Comparison of ENCODE assay signal across 8 mouse cellular contexts in the genomic region with DNA sequence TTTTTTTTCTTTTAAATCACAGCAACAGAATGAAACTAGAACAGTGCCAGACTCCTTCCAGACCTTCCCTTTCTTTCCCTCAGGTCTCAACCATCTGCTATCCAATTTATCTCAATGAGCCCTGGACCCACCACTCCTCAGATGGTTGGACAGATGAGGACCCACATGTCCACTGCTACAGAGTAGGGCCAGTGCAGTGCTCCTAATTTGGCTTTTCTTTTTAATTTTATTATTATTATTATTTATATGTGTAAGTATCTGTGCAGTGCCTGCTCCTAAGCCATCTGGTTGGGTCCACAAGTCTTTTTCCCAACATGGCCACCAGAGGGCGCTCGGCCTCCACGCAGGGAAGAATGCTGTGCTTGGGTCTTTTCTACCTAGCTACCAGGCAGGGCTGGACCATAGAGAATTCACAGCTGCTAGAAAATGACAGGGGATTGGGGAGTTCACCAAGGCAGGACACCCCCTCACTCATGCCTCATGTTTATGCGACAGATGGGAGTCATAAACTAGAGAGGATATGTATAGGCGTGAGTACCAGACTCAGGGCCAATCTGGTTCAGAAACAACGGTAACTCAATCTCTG. TPM values are rescaled to one million over a fixed set of nuclear protein-coding genes. Genes with fewer than 3 reads are reported as not detected.
DNase-seq lines count a peak whose midpoint lies in the region; ATAC-seq and TF ChIP-seq lines count a peak whose summit lies in the region.

No protein-coding gene starts in this region.

- H3K9ac ChIP-seq in heart, embryonic 12.5 days = no peak overlapping the region
- no peak overlapping the region for H3K9ac ChIP-seq in liver, embryonic 14.5 days (replicated peaks)
- no peak overlapping the region for H3K9ac ChIP-seq in neural tube, embryonic 15.5 days (replicated peaks)

- no peak overlapping the region for H3K4me3 ChIP-seq in heart, embryonic 12.5 days
- H3K4me3 ChIP-seq in liver, embryonic 14.5 days (ENCODE audit: insufficient read depth in 1 of 2, low read depth in 2 of 2, low read length in 2 of 2) = no peak overlapping the region
- no peak overlapping the region for H3K4me3 ChIP-seq in neural tube, embryonic 15.5 days (replicated peaks)

- ATAC-seq in erythroblast, adult 5-6 weeks (replicated peaks; ENCODE audit: low FRiP score, poor library complexity, severe bottlenecking) = peak; percentile 73; the same call in 1 of the 2 replicates
- 0 out of 2 replicates have a peak, but pooled peaks have one; percentile 9 for ATAC-seq in heart, embryonic 12.5 days (ENCODE audit: insufficient number of reproducible peaks, low FRiP score)
- ATAC-seq in liver, embryonic 14.5 days (ENCODE audit: insufficient read depth) = no peak
- peak; percentile 84 for ATAC-seq in neural tube, embryonic 15.5 days (ENCODE audit: low FRiP score)

- no peak overlapping the region for H3K27ac ChIP-seq in heart, embryonic 12.5 days (ENCODE audit: poor library complexity, severe bottlenecking)
- H3K27ac ChIP-seq in liver, embryonic 14.5 days = no peak overlapping the region
- H3K27ac ChIP-seq in neural tube, embryonic 15.5 days (replicated peaks) = no peak overlapping the region

- DNase-seq in CD8-positive naive resting alpha-beta T cell, adult 2 months (ENCODE audit: low read depth in 2 of 2, low spot score in 2 of 2) = peak; percentile 64 to 65
- peak; percentile 87 for DNase-seq in brain, adult 2 months (ENCODE audit: low read depth, low spot score)
- DNase-seq in kidney, postnatal 14 days = peak; percentile 81
- DNase-seq in liver, embryonic 14.5 days (ENCODE audit: low read depth in 3 of 3, low spot score in 3 of 3) = peak; percentile 9 to 27 (median 17)
- peak; percentile 10 to 15 for DNase-seq in thymus, adult 18-20 months

- peaks cover 40% of the 10 kb centered on the region for H3K27me3 ChIP-seq in heart, embryonic 12.5 days (replicated peaks)
- peaks cover 6% of the 10 kb centered on the region for H3K27me3 ChIP-seq in liver, embryonic 14.5 days (ENCODE audit: control insufficient read depth, insufficient read depth, low read length)
- peaks cover 30% of the 10 kb centered on the region for H3K27me3 ChIP-seq in neural tube, embryonic 15.5 days (replicated peaks)

- no peaks in the 10 kb centered on the region for H3K9me3 ChIP-seq in heart, embryonic 12.5 days (replicated peaks)
- H3K9me3 ChIP-seq in liver, embryonic 14.5 days (ENCODE audit: control insufficient read depth, low read length) = no peaks in the 10 kb centered on the region
- H3K9me3 ChIP-seq in neural tube, embryonic 15.5 days (replicated peaks) = no peaks in the 10 kb centered on the region

- TF ChIP-seq EP300 in liver, embryonic 14.5 days (IDR thresholded peaks at IDR 0.05; ENCODE audit: low read depth) = no peak

- no peaks in the 10 kb centered on the region for H3K4me1 ChIP-seq in heart, embryonic 12.5 days (replicated peaks)
- no peaks in the 10 kb centered on the region for H3K4me1 ChIP-seq in liver, embryonic 14.5 days (replicated peaks; ENCODE audit: control insufficient read depth in 2 of 2, insufficient read depth in 2 of 2, low read length in 1 of 2)
- no peaks in the 10 kb centered on the region for H3K4me1 ChIP-seq in neural tube, embryonic 15.5 days

- H3K36me3 ChIP-seq in heart, embryonic 12.5 days = no peaks in the 10 kb centered on the region
- no peaks in the 10 kb centered on the region for H3K36me3 ChIP-seq in liver, embryonic 14.5 days (replicated peaks; ENCODE audit: control insufficient read depth, insufficient read depth, low read depth)
- no peaks in the 10 kb centered on the region for H3K36me3 ChIP-seq in neural tube, embryonic 15.5 days

- WGBS in heart, embryonic 12.5 days = 29% methylated on average over 6 of the region's 6 CpGs
- 34% methylated on average over 6 of the region's 6 CpGs for WGBS in liver, embryonic 14.5 days (ENCODE audit: insufficient replicate concordance)
- WGBS in neural tube, embryonic 15.5 days = 23% methylated on average over 6 of the region's 6 CpGs

- no peak overlapping the region for H3K4me2 ChIP-seq in heart, embryonic 12.5 days
- H3K4me2 ChIP-seq in liver, embryonic 14.5 days (ENCODE audit: low read depth) = no peak overlapping the region
- H3K4me2 ChIP-seq in neural tube, embryonic 15.5 days = no peak overlapping the region

- peak; percentile 93 for TF ChIP-seq CTCF in liver, embryonic 14.5 days (IDR thresholded peaks at IDR 0.05; ENCODE audit: low read depth)

RNA-seq across cellular contexts. Expression of a gene that starts 15.9 kb away (rescaled TPM):
- total RNA-seq in erythroblast, adult 5-6 weeks (2015; ENCODE audit: low replicate concordance) = not detected in 2 replicates
- total RNA-seq in erythroblast, adult 5-6 weeks (2017; ENCODE audit: low replicate concordance) = not detected in 2 replicates
- polyA plus RNA-seq in heart, embryonic 12.5 days (2016; fragmentation: Nextera tagmentation; extraction: Ambion mirVana) = 0.09 and 0.30 TPM in 2 replicates
- polyA plus RNA-seq in liver, embryonic 14.5 days (2012; rRNA removed) = 0.04 and 0.12 TPM in 2 replicates
- not detected in 2 replicates for polyA plus RNA-seq in liver, embryonic 14.5 days (2014; fragmentation: Nextera tagmentation; extraction: Ambion mirVana)
- 1.5 and 2.7 TPM in 2 replicates for polyA plus RNA-seq in neural tube, embryonic 15.5 days (2015; fragmentation: Nextera tagmentation; extraction: Ambion mirVana)

Comparison
In these comparisons a context has a peak if more than half of its experiments do, and no peak if none do; other contexts are left out.
1. DNase-seq: peak in every context shown above with its lines; median percentile 87 in brain, adult 2 months; 81 in kidney, postnatal 14 days; 64 in CD8-positive naive resting alpha-beta T cell, adult 2 months; 17 in liver, embryonic 14.5 days; 12 in thymus, adult 18-20 months.